Mouse (Mus musculus) C2C12 (cell line): ENCODE data around the gene Serpina9. TPM values are rescaled to one million over a fixed set of nuclear protein-coding genes. Genes with fewer than 3 reads are reported as not detected.

ENCODE experiments used
- H3K27me3 ChIP-seq: one replicate; pipeline ENCODE4 v1.6.1; 2011; ENCODE audit not compliant: control insufficient read depth, insufficient read depth, insufficient read length
- H3K36me3 ChIP-seq: one replicate; pipeline ENCODE4 v1.6.1; 2011; ENCODE audit not compliant: control insufficient read depth, insufficient read depth
- H3K4me3 ChIP-seq: one replicate; pipeline ENCODE4 v1.5.1; 2011; ENCODE audit warnings: mild to moderate bottlenecking, control low read depth; ENCODE audit not compliant: poor library complexity, insufficient read depth, severe bottlenecking
- H3K79me2 ChIP-seq: one replicate; pipeline ENCODE4 v1.6.1; 2011; ENCODE audit not compliant: control insufficient read depth, insufficient read depth
- H3K79me3 ChIP-seq: one replicate; pipeline ENCODE4 v1.6.1; 2011; ENCODE audit warnings: low read depth, control low read depth
- H3ac ChIP-seq: one replicate; pipeline ENCODE3; 2011; ENCODE audit warnings: low read depth; ENCODE audit not compliant: control insufficient read depth, insufficient read length
- CEBPB ChIP-seq: IDR thresholded peaks from one replicate; pipeline ENCODE4 v1.6.1; 2011; ENCODE audit warnings: low read depth, mild to moderate bottlenecking, control low read depth, moderate library complexity
- CTCF ChIP-seq: IDR thresholded peaks from one replicate; pipeline ENCODE4 v1.5.1; 2011; ENCODE audit not compliant: control insufficient read depth, insufficient read depth, insufficient read length
- FOSL1 ChIP-seq: IDR thresholded peaks from one replicate; pipeline ENCODE4 v1.8.0; 2011; ENCODE audit warnings: mild to moderate bottlenecking, low read length; ENCODE audit not compliant: poor library complexity, insufficient read depth, severe bottlenecking
- MAX ChIP-seq: IDR thresholded peaks from one replicate; pipeline ENCODE4 v1.6.1; 2011; ENCODE audit warnings: mild to moderate bottlenecking, control low read depth
- MYOD1 ChIP-seq: IDR thresholded peaks from one replicate; pipeline ENCODE4 v1.6.1; 2011; ENCODE audit warnings: low read depth; ENCODE audit not compliant: control insufficient read depth, insufficient read length
- MYOG ChIP-seq: IDR thresholded peaks from one replicate; pipeline ENCODE4 v1.6.1; 2011; ENCODE audit not compliant: control insufficient read depth, insufficient read length; ENCODE audit errors: extremely low read depth
- USF1 ChIP-seq: IDR thresholded peaks from one replicate; pipeline ENCODE4 v1.6.1; 2011; ENCODE audit warnings: low read depth, mild to moderate bottlenecking, control low read depth, moderate library complexity
- polyA plus RNA-seq: library from polyadenylated mRNA; unstranded; fragments of >200 nt; fragmentation: generic; extraction: Trizol; gene quantifications from one replicate; pipeline ENCODE4 v1.2.1, GENCODE M21; 2012; ENCODE audit warnings: missing spikeins

Serpina9 gene
- polyA plus RNA-seq, 1 experiment, result 0.01 TPM

GRCm38 (mm10) chr12:104053995-104054394 lies 40.4 kb upstream of the Serpina9 start:
- Histone ChIP-seq H3K79me2 (no peaks in the 10 kb centered on the region), H3K27me3 (no peaks in the 10 kb centered on the region), H3ac (no peak overlapping the region), H3K79me3 (no peaks in the 10 kb centered on the region), H3K4me3 (no peak overlapping the region), H3K36me3 (no peaks in the 10 kb centered on the region)
- TF ChIP-seq CTCF, result no peak
- no peak for TF ChIP-seq FOSL1
- no peak for TF ChIP-seq MAX
- TF ChIP-seq MYOG, result no peak
- no peak for TF ChIP-seq MYOD1
- no peak for TF ChIP-seq USF1
- TF ChIP-seq CEBPB, result no peak

- no peaks in the 10 kb centered on the region for H3K36me3 ChIP-seq
- H3K4me3 ChIP-seq, result no peak overlapping the region
- no peak overlapping the region for H3ac ChIP-seq
- H3K79me2 ChIP-seq, result no peaks in the 10 kb centered on the region
- H3K79me3 ChIP-seq, result no peaks in the 10 kb centered on the region
- no peak for TF ChIP-seq CTCF
- TF ChIP-seq FOSL1, result no peak
- TF ChIP-seq MYOG, result no peak
- TF ChIP-seq USF1, result no peak
- TF ChIP-seq MYOD1, result no peak
- no peak for TF ChIP-seq CEBPB
- TF ChIP-seq MAX, result no peak
- no peaks in the 10 kb centered on the region for H3K27me3 ChIP-seq
Measured at GRCm38 (mm10) chr12:104045713-104046112, 32.2 kb upstream of the Serpina9 start.

- H3K4me3 ChIP-seq, result no peak within 1 kb of the TSS
- no peak within 1 kb of the TSS for H3ac ChIP-seq
- TF ChIP-seq MYOG, result no peak
- TF ChIP-seq CEBPB, result no peak
- H3K36me3 ChIP-seq, result no peaks in the 10 kb centered on the region
- no peaks in the 10 kb centered on the region for H3K79me2 ChIP-seq
- no peaks in the 10 kb centered on the region for H3K79me3 ChIP-seq
- H3K27me3 ChIP-seq, result no peaks in the 10 kb centered on the region
Measured at GRCm38 (mm10) chr12:104044343-104044742, 30.8 kb upstream of the Serpina9 start, which contains the start of gene Serpina12. TSS of gene Serpina12 (minus strand) at chr12:104044443.

GRCm38 (mm10) chr12:104042753-104043152 lies 29.2 kb upstream of the Serpina9 start:
- Histone ChIP-seq H3K79me3 (no peaks in the 10 kb centered on the region), H3K4me3 (no peak overlapping the region), H3ac (no peak overlapping the region), H3K79me2 (no peaks in the 10 kb centered on the region), H3K27me3 (no peaks in the 10 kb centered on the region), H3K36me3 (no peaks in the 10 kb centered on the region)
- TF ChIP-seq MYOG (no peak), CTCF (no peak)

- Histone ChIP-seq H3K27me3 (no peaks in the 10 kb centered on the region), H3K36me3 (no peaks in the 10 kb centered on the region), H3K79me3 (no peaks in the 10 kb centered on the region), H3K4me3 (no peak overlapping the region), H3K79me2 (no peaks in the 10 kb centered on the region), H3ac (no peak overlapping the region)
- no peak for TF ChIP-seq CEBPB
- no peak for TF ChIP-seq USF1
- TF ChIP-seq MYOD1, result no peak
- TF ChIP-seq FOSL1, result no peak
Measured at GRCm38 (mm10) chr12:104041401-104041800, 27.8 kb upstream of the Serpina9 start.

GRCm38 (mm10) chr12:104038181-104038580 lies 24.6 kb upstream of the Serpina9 start:
- TF ChIP-seq CTCF, result no peak
- TF ChIP-seq MYOG, result no peak
- TF ChIP-seq MAX, result no peak
- no peak for TF ChIP-seq FOSL1
- no peak for TF ChIP-seq CEBPB
- Histone ChIP-seq H3K36me3 (no peaks in the 10 kb centered on the region), H3K27me3 (no peaks in the 10 kb centered on the region), H3K4me3 (no peak overlapping the region), H3K79me2 (no peaks in the 10 kb centered on the region), H3K79me3 (no peaks in the 10 kb centered on the region), H3ac (no peak overlapping the region)
